Mouse (Mus musculus) heart, embryonic 11.5 days (tissue): Measurements from ENCODE around the gene Rapgef1. TPM values are rescaled to one million over a fixed set of nuclear protein-coding genes. Genes with fewer than 3 reads are reported as not detected.

Source experiments
- ATAC-seq: fragments of 200-750 bp; cut with Nextera tagmentation; replicated peaks from 2 replicates; pipeline ENCODE4 v1.8.0; 2017; ENCODE audit warnings: moderate library complexity; ENCODE audit not compliant: insufficient number of reproducible peaks, low FRiP score, low TSS enrichment
- H3K27ac ChIP-seq: fragments of 300-500 bp; sonication (generic); 2 replicates; pipeline ENCODE4 v1.5.1; 2014; ENCODE audit warnings: mild to moderate bottlenecking, low read depth, low read length
- H3K27me3 ChIP-seq: fragments of 300-500 bp; sonication (generic); 2 replicates; pipeline ENCODE4 v1.6.1; 2014; ENCODE audit warnings: mild to moderate bottlenecking, low read length, mixed read lengths; ENCODE audit not compliant: control insufficient read depth, insufficient read depth
- H3K36me3 ChIP-seq: fragments of 300-500 bp; sonication (generic); 2 replicates; pipeline ENCODE4 v1.6.1; 2014; ENCODE audit warnings: mild to moderate bottlenecking, low read length, moderate library complexity, mixed read lengths; ENCODE audit not compliant: control insufficient read depth, insufficient read depth
- H3K4me1 ChIP-seq: fragments of 300-500 bp; sonication (generic); 2 replicates; pipeline ENCODE4 v1.6.1; 2014; ENCODE audit warnings: low read length; ENCODE audit not compliant: control insufficient read depth, insufficient read depth
- H3K4me2 ChIP-seq: fragments of 300-500 bp; sonication (generic); 2 replicates; pipeline ENCODE4 v1.6.1; 2014; ENCODE audit warnings: mild to moderate bottlenecking, moderate library complexity
- H3K4me3 ChIP-seq: fragments of 300-500 bp; sonication (generic); 2 replicates; pipeline ENCODE4 v1.5.1; 2014; ENCODE audit warnings: low read depth, low read length
- H3K9ac ChIP-seq: fragments of 300-500 bp; sonication (generic); 2 replicates; pipeline ENCODE4 v1.6.1; 2014; ENCODE audit warnings: mild to moderate bottlenecking, low read depth, low read length, moderate library complexity
- H3K9me3 ChIP-seq: fragments of 300-500 bp; sonication (generic); replicated peaks from 2 replicates; pipeline ENCODE4 v1.6.1; 2016; ENCODE audit warnings: low read length; ENCODE audit not compliant: control insufficient read depth
- WGBS: fragments of 180-500 bp; shearing (Covaris S2); extraction: QIAGEN DNeasy Blood & Tissue Kit; methylation state at CpG from one replicate; pipeline ENCODE4 v1.1.7; 2014; ENCODE audit not compliant: insufficient replicate concordance; 5-methylcytosine and 5-hydroxymethylcytosine counted together
- polyA plus RNA-seq: library from polyadenylated mRNA; unstranded; fragments of >200 nt; fragmentation: Nextera tagmentation; extraction: Ambion mirVana; gene quantifications from 2 replicates; pipeline ENCODE4 v1.2.1, GENCODE M21; 2014

Gene Rapgef1
- polyA plus RNA-seq, 1 experiment from 2014 or later, result 9.1 TPM

- Histone ChIP-seq H3K27ac (no peak overlapping the region), H3K27me3 (no peaks in the 10 kb centered on the region), H3K9ac (no peak overlapping the region), H3K4me1 (peaks cover 32% of the 10 kb centered on the region), H3K9me3 (no peaks in the 10 kb centered on the region), H3K4me2 (no peak overlapping the region), H3K36me3 (peaks cover 7% of the 10 kb centered on the region; the same call in 1 of the 2 replicates), H3K4me3 (no peak overlapping the region)
- 100% methylated on average over 1 of the region's 2 CpGs for WGBS
- ATAC-seq, result no peak
Measured at GRCm38 (mm10) chr2:29713501-29713900, 94.0 kb downstream of the Rapgef1 start.

- WGBS, result 78% methylated on average over 5 of the region's 5 CpGs
- no peak for ATAC-seq
- Histone ChIP-seq H3K36me3 (peaks cover 5% of the 10 kb centered on the region; the same call in 1 of the 2 replicates), H3K4me2 (no peak overlapping the region), H3K27ac (0 out of 2 replicates have a peak overlapping the region, but pooled peaks have one; percentile 22), H3K27me3 (no peaks in the 10 kb centered on the region), H3K4me1 (peaks cover 32% of the 10 kb centered on the region), H3K4me3 (no peak overlapping the region), H3K9ac (no peak overlapping the region), H3K9me3 (no peaks in the 10 kb centered on the region)
Measured at GRCm38 (mm10) chr2:29714127-29714526, 94.6 kb downstream of the Rapgef1 start.

GRCm38 (mm10) chr2:29716143-29716542 lies 96.6 kb downstream of the Rapgef1 start:
- Histone ChIP-seq H3K27ac (peak overlapping the region; percentile 89), H3K36me3 (0 out of 2 replicates have a peak, but pooled peaks cover 3% of the 10 kb centered on the region), H3K4me1 (peaks cover 32% of the 10 kb centered on the region), H3K27me3 (no peaks in the 10 kb centered on the region), H3K9ac (peak overlapping the region; percentile 56), H3K4me2 (peak overlapping the region; percentile 31), H3K9me3 (no peaks in the 10 kb centered on the region), H3K4me3 (no peak overlapping the region)
- ATAC-seq, result peak; percentile 44; the same call in 1 of the 2 replicates
- WGBS, result 14% methylated on average over 7 of the region's 7 CpGs

- Histone ChIP-seq H3K27me3 (no peaks in the 10 kb centered on the region), H3K9ac (no peak overlapping the region), H3K4me1 (peaks cover 32% of the 10 kb centered on the region), H3K27ac (peak overlapping the region; percentile 89), H3K4me2 (peak overlapping the region; percentile 31), H3K36me3 (0 out of 2 replicates have a peak, but pooled peaks cover 3% of the 10 kb centered on the region), H3K9me3 (no peaks in the 10 kb centered on the region), H3K4me3 (no peak overlapping the region)
- 8% methylated on average over 6 of the region's 6 CpGs for WGBS
- peak; percentile 80 for ATAC-seq
Measured at GRCm38 (mm10) chr2:29716691-29717090, 97.2 kb downstream of the Rapgef1 start.

GRCm38 (mm10) chr2:29718581-29718980 lies 99.1 kb downstream of the Rapgef1 start:
- Histone ChIP-seq H3K4me1 (peaks cover 32% of the 10 kb centered on the region), H3K9me3 (no peaks in the 10 kb centered on the region), H3K9ac (no peak overlapping the region), H3K36me3 (peaks cover 3% of the 10 kb centered on the region; the same call in 1 of the 2 replicates), H3K4me2 (no peak overlapping the region), H3K4me3 (no peak overlapping the region), H3K27me3 (no peaks in the 10 kb centered on the region), H3K27ac (no peak overlapping the region)
- ATAC-seq, result no peak
- WGBS, result 81% methylated on average over 5 of the region's 5 CpGs

- no peak for ATAC-seq
- 76% methylated on average over 3 of the region's 3 CpGs for WGBS
- H3K4me1 ChIP-seq, result no peaks in the 10 kb centered on the region
- H3K36me3 ChIP-seq, result peaks cover 7% of the 10 kb centered on the region
- H3K9ac ChIP-seq, result no peak overlapping the region
- no peaks in the 10 kb centered on the region for H3K27me3 ChIP-seq
- no peak overlapping the region for H3K4me2 ChIP-seq
- no peaks in the 10 kb centered on the region for H3K9me3 ChIP-seq
- no peak overlapping the region for H3K4me3 ChIP-seq
- no peak overlapping the region for H3K27ac ChIP-seq
Measured at GRCm38 (mm10) chr2:29723132-29723531, 103.6 kb downstream of the Rapgef1 start.

- peaks cover 7% of the 10 kb centered on the region for H3K36me3 ChIP-seq
Measured at GRCm38 (mm10) chr2:29724664-29725365, 105.3 kb downstream of the Rapgef1 start.

GRCm38 (mm10) chr2:29729500-29729899 lies 110.0 kb downstream of the Rapgef1 start:
- Histone ChIP-seq H3K4me3 (no peak overlapping the region), H3K27me3 (no peaks in the 10 kb centered on the region), H3K9ac (no peak overlapping the region; the same call in 1 of the 2 replicates), H3K36me3 (peaks cover 15% of the 10 kb centered on the region), H3K27ac (no peak overlapping the region), H3K4me1 (no peaks in the 10 kb centered on the region), H3K4me2 (no peak overlapping the region), H3K9me3 (no peaks in the 10 kb centered on the region)
- ATAC-seq, result no peak
- 57% methylated on average over 2 of the region's 2 CpGs for WGBS

More at GRCm38 (mm10) chr2:29724664-29725365, 105.3 kb downstream of the Rapgef1 start:
- no peak for ATAC-seq
- Histone ChIP-seq H3K4me3 (no peak overlapping the region), H3K9me3 (no peaks in the 10 kb centered on the region), H3K4me2 (no peak overlapping the region), H3K27ac (no peak overlapping the region), H3K27me3 (no peaks in the 10 kb centered on the region), H3K4me1 (no peaks in the 10 kb centered on the region), H3K9ac (no peak overlapping the region)
- WGBS, result 61% methylated on average over 5 of the region's 5 CpGs

- Histone ChIP-seq H3K9me3 (no peaks in the 10 kb centered on the region), H3K4me3 (no peak overlapping the region), H3K27ac (no peak overlapping the region), H3K4me2 (no peak overlapping the region), H3K36me3 (peaks cover 27% of the 10 kb centered on the region), H3K27me3 (no peaks in the 10 kb centered on the region), H3K9ac (no peak overlapping the region), H3K4me1 (no peaks in the 10 kb centered on the region)
- no peak for ATAC-seq
- 63% methylated on average over 3 of the region's 3 CpGs for WGBS
Measured at GRCm38 (mm10) chr2:29731545-29731944, 112.0 kb downstream of the Rapgef1 start.
